Mouse (Mus musculus) MEL (cell line): ENCODE data around the gene Gramd1a. TPM values are rescaled to one million over a fixed set of nuclear protein-coding genes. Genes with fewer than 3 reads are reported as not detected.

Experiments
- DNase-seq: peaks from one replicate; pipeline ENCODE4 v3.0.0; 2011; ENCODE audit warnings: low read depth, low spot score
- H3K27ac ChIP-seq: 2 replicates; pipeline ENCODE4 v1.5.1; 2012; ENCODE audit warnings: low read depth, mild to moderate bottlenecking, control low read depth, low read length, moderate library complexity; ENCODE audit not compliant: control insufficient read depth
- H3K27me3 ChIP-seq, 2 experiments: fragments of 150-350 bp in 1 of 2; sonication (generic) in 1 of 2; 2 replicates each; pipeline ENCODE4 v1.6.1; 2012; ENCODE audit warnings: low read length in 2 of 2, mild to moderate bottlenecking in 2 of 2, improper control_type of control experiment in 1 of 2, moderate library complexity in 1 of 2; ENCODE audit not compliant: insufficient read depth in 2 of 2, control insufficient read depth in 1 of 2
- H3K36me3 ChIP-seq, 2 experiments: 2 replicates each; pipeline ENCODE4 v1.6.1; 2012 to 2014; ENCODE audit warnings: low read length in 2 of 2, improper control_type of control experiment in 1 of 2, inconsistent platforms in 1 of 2, mild to moderate bottlenecking in 1 of 2; ENCODE audit not compliant: insufficient read depth in 2 of 2, control insufficient read depth in 1 of 2
- H3K4me1 ChIP-seq, 2 experiments: fragments of 150-350 bp in 1 of 2; sonication (generic) in 1 of 2; 2 replicates each; pipeline ENCODE4 v1.6.1; 2012; ENCODE audit warnings: low read length in 2 of 2, improper control_type of control experiment in 1 of 2, mild to moderate bottlenecking in 1 of 2; ENCODE audit not compliant: insufficient read depth in 2 of 2, control insufficient read depth in 1 of 2
- H3K4me3 ChIP-seq, 2 experiments: fragments of 150-350 bp in 1 of 2; sonication (generic) in 1 of 2; 2 replicates each; pipeline ENCODE4 v1.5.1; 2012; ENCODE audit warnings: low read depth in 2 of 2, low read length in 2 of 2, mild to moderate bottlenecking in 2 of 2, moderate library complexity in 2 of 2, control low read depth in 1 of 2, improper control_type of control experiment in 1 of 2; ENCODE audit not compliant: control insufficient read depth in 1 of 2, insufficient read depth in 1 of 2
- H3K79me2 ChIP-seq: 2 replicates; pipeline ENCODE4 v1.6.1; 2012; ENCODE audit warnings: mild to moderate bottlenecking, low read length, moderate library complexity; ENCODE audit not compliant: control insufficient read depth, poor library complexity, insufficient read depth
- H3K9ac ChIP-seq: 2 replicates; pipeline ENCODE4 v1.6.1; 2012; ENCODE audit warnings: low read depth, mild to moderate bottlenecking, control low read depth, low read length, moderate library complexity; ENCODE audit not compliant: control insufficient read depth, poor library complexity, severe bottlenecking
- H3K9me3 ChIP-seq: fragments of 150-350 bp; sonication (generic); replicated peaks from 2 replicates; pipeline ENCODE4 v1.6.1; 2012; ENCODE audit warnings: mild to moderate bottlenecking, low read length, improper control_type of control experiment, moderate library complexity; ENCODE audit not compliant: insufficient read depth
- BHLHE40 ChIP-seq: IDR thresholded peaks from 2 replicates; pipeline ENCODE4 v1.6.1; 2012; ENCODE audit warnings: low read depth, mild to moderate bottlenecking, inconsistent platforms, low read length, improper control_type of control experiment, borderline replicate concordance
- CTCF ChIP-seq, 3 experiments: IDR thresholded peaks in 2 of 3; conservative IDR thresholded peaks in 1 of 3; 2 replicates each; pipeline ENCODE4 v1.5.1; 2011 to 2012; ENCODE audit warnings: low read length in 3 of 3, low read depth in 2 of 3, mild to moderate bottlenecking in 2 of 3, improper control_type of control experiment in 1 of 3, inconsistent platforms in 1 of 3, mixed read lengths in 1 of 3, moderate library complexity in 1 of 3; ENCODE audit not compliant: control insufficient read depth in 1 of 3, insufficient read depth in 1 of 3, poor library complexity in 1 of 3, severe bottlenecking in 1 of 3
- EP300 ChIP-seq, 2 experiments: IDR thresholded peaks; 2 replicates each; pipeline ENCODE4 v1.6.1; 2011; ENCODE audit warnings: improper control_type of control experiment in 2 of 2, low read length in 2 of 2, low read depth in 1 of 2, mild to moderate bottlenecking in 1 of 2
- ETS1 ChIP-seq: IDR thresholded peaks from 2 replicates; pipeline ENCODE4 v1.6.1; 2012; ENCODE audit warnings: low read depth, mild to moderate bottlenecking, inconsistent platforms, low read length, improper control_type of control experiment, moderate library complexity
- GABPA ChIP-seq: IDR thresholded peaks from 2 replicates; pipeline ENCODE4 v1.6.1; 2012; ENCODE audit warnings: low read depth, mild to moderate bottlenecking, inconsistent platforms, low read length, improper control_type of control experiment, moderate library complexity
- GATA1 ChIP-seq: IDR thresholded peaks from 2 replicates; pipeline ENCODE4 v1.6.1; 2011; ENCODE audit warnings: low read depth, low read length, improper control_type of control experiment
- HCFC1 ChIP-seq: IDR thresholded peaks from 2 replicates; pipeline ENCODE4 v1.6.1; 2012; ENCODE audit warnings: low read depth, mild to moderate bottlenecking, inconsistent platforms, low read length, improper control_type of control experiment, moderate library complexity
- JUND ChIP-seq: IDR thresholded peaks from 2 replicates; pipeline ENCODE4 v1.6.1; 2011; ENCODE audit warnings: low read depth, mild to moderate bottlenecking, improper control_type of control experiment, low read length
- MAZ ChIP-seq: IDR thresholded peaks from 2 replicates; pipeline ENCODE4 v1.6.1; 2012; ENCODE audit warnings: low read depth, mild to moderate bottlenecking, inconsistent platforms, low read length, improper control_type of control experiment
- MEF2A ChIP-seq: IDR thresholded peaks from 2 replicates; pipeline ENCODE4 v1.6.1; 2014; ENCODE audit warnings: low read depth, mild to moderate bottlenecking, inconsistent platforms, low read length, improper control_type of control experiment; ENCODE audit not compliant: poor library complexity, insufficient replicate concordance, severe bottlenecking; ENCODE audit errors: extremely low read depth
- NRF1 ChIP-seq: IDR thresholded peaks from 2 replicates; pipeline ENCODE4 v1.6.1; 2014; ENCODE audit warnings: low read depth, mild to moderate bottlenecking, inconsistent platforms, low read length, improper control_type of control experiment, moderate library complexity; ENCODE audit not compliant: poor library complexity, insufficient read depth, severe bottlenecking
- POLR2A ChIP-seq, 2 experiments: IDR thresholded peaks; 2 replicates each; pipeline ENCODE4 v1.6.1; 2011 to 2012; ENCODE audit warnings: low read length in 2 of 2, mild to moderate bottlenecking in 2 of 2, control low read depth in 1 of 2, improper control_type of control experiment in 1 of 2, low read depth in 1 of 2, moderate library complexity in 1 of 2; ENCODE audit not compliant: control insufficient read depth in 1 of 2, insufficient read depth in 1 of 2, poor library complexity in 1 of 2
- POLR2AphosphoS2 ChIP-seq: IDR thresholded peaks from 2 replicates; pipeline ENCODE4 v1.6.1; 2011; ENCODE audit warnings: low read length, improper control_type of control experiment
- RAD21 ChIP-seq: IDR thresholded peaks from 2 replicates; pipeline ENCODE4 v1.6.1; 2011; ENCODE audit warnings: mild to moderate bottlenecking, low read depth, low read length, improper control_type of control experiment
- SIN3A ChIP-seq: IDR thresholded peaks from 2 replicates; pipeline ENCODE4 v1.6.1; 2012; ENCODE audit warnings: low read length, improper control_type of control experiment, inconsistent platforms
- UBTF ChIP-seq: IDR thresholded peaks from 2 replicates; pipeline ENCODE4 v1.6.1; 2012; ENCODE audit warnings: low read depth, mild to moderate bottlenecking, inconsistent platforms, low read length, improper control_type of control experiment, moderate library complexity, borderline replicate concordance; ENCODE audit not compliant: insufficient read depth
- ZMIZ1 ChIP-seq: IDR thresholded peaks from 2 replicates; pipeline ENCODE4 v1.6.1; 2012; ENCODE audit warnings: low read depth, mild to moderate bottlenecking, inconsistent platforms, low read length, improper control_type of control experiment, moderate library complexity
- polyA plus RNA-seq, 2 experiments: library from polyadenylated mRNA; stranded (reverse) in 1 of 2; unstranded in 1 of 2; fragments of >175 nt in 1 of 2; fragments of >200 nt in 1 of 2; gene quantifications; 2 replicates each; pipeline versions ENCODE4 v1.2.1 to v1.2.4; 2012; ENCODE audit warnings: low replicate concordance in 2 of 2, low read depth in 1 of 2; ENCODE audit not compliant: insufficient read length in 2 of 2, insufficient read depth in 1 of 2, missing spikeins in 1 of 2
- total RNA-seq: library from RNA; depleted of rRNA; stranded (reverse); fragments of 300-350 nt; gene quantifications from 2 replicates; pipeline ENCODE4 v1.2.3, GENCODE M21; 2012

Gene Gramd1a
- total and polyA plus RNA-seq, 3 experiments, result 21.8 to 65.7 TPM; not detected in 1

- H3K27ac ChIP-seq, result no peak overlapping the region
- no peak for TF ChIP-seq HCFC1
- no peaks in the 10 kb centered on the region for H3K9me3 ChIP-seq
- peaks cover 3 to 7% of the 10 kb centered on the region in 2 experiments; a peak in 3 of 4 replicates for H3K36me3 ChIP-seq
- no peak for DNase-seq
- H3K79me2 ChIP-seq, result peaks cover 22% of the 10 kb centered on the region
- peaks cover 0 to 19% of the 10 kb centered on the region in 2 experiments; a peak in 3 of 4 replicates for H3K4me1 ChIP-seq
- no peak overlapping the region for H3K9ac ChIP-seq
- H3K4me3 ChIP-seq, result no peak overlapping the region
- no peaks in the 10 kb centered on the region for H3K27me3 ChIP-seq
These were observed 10.0 kb downstream of the Gramd1a start for GRCm38 (mm10) chr7:31145596-31146160.

GRCm38 (mm10) chr7:31144886-31145285 lies 10.8 kb downstream of the Gramd1a start:
- DNase-seq, result peak; percentile 47
- H3K9ac ChIP-seq, result no peak overlapping the region
- no peak overlapping the region for H3K27ac ChIP-seq
- H3K36me3 ChIP-seq, result peaks cover 3 to 7% of the 10 kb centered on the region in 2 experiments; a peak in 3 of 4 replicates
- no peaks in the 10 kb centered on the region for H3K9me3 ChIP-seq
- H3K4me1 ChIP-seq, result peaks cover 0 to 16% of the 10 kb centered on the region in 2 experiments; a peak in 3 of 4 replicates
- no peaks in the 10 kb centered on the region for H3K27me3 ChIP-seq
- no peak overlapping the region for H3K4me3 ChIP-seq
- peaks cover 14% of the 10 kb centered on the region for H3K79me2 ChIP-seq
- no peak for TF ChIP-seq GABPA
- TF ChIP-seq CTCF (IDR thresholded peaks at IDR 0.05 in 2 of 3, conservative IDR thresholded peaks at IDR 0.05 in 1 of 3; ENCODE audit: control insufficient read depth in 1 of 3, insufficient read depth in 1 of 3, low read depth in 2 of 3, low read length in 3 of 3, poor library complexity in 1 of 3, severe bottlenecking in 1 of 3), result peak; percentile 15 to 34 (median 30); a peak in 4 of 6 replicates
- TF ChIP-seq RAD21, result peak; percentile 20
- TF ChIP-seq, all 39 proteins: peak for 2

DNA sequence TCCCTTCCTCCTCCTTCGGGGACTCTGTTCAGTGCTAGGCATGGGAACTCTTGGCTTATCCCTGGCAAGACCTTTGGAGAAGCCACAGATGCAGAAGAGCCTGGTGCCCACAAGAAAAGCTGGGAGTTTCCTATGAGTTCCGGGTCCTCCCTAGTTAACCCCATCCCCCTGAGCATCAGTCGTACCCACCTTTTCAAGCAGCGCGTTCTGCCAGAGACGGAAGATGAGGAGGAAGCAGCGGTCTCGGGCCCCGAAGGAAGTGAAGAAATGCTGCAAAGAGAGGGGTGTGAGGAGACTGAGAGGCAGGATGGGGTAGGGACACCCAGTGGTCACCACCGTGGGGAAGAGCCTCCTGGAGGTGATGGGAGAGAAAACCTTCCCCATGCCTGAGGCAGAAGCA lies 14.8 kb downstream of the Gramd1a start:
- TF ChIP-seq ZMIZ1, result no peak
- TF ChIP-seq ETS1, result no peak
- no peak for TF ChIP-seq NRF1
- TF ChIP-seq GABPA, result no peak
- TF ChIP-seq JUND, result no peak
- no peak for TF ChIP-seq EP300 (IDR thresholded peaks at IDR 0.05; ENCODE audit: low read depth in 1 of 2, low read length in 2 of 2)
- no peak for TF ChIP-seq BHLHE40
- TF ChIP-seq HCFC1, result no peak
- no peak for TF ChIP-seq UBTF
- TF ChIP-seq MAZ, result no peak
- no peak for TF ChIP-seq POLR2A (IDR thresholded peaks at IDR 0.05; ENCODE audit: control insufficient read depth in 1 of 2, insufficient read depth in 1 of 2, low read depth in 1 of 2, low read length in 2 of 2, poor library complexity in 1 of 2)
- TF ChIP-seq MEF2A, result no peak
- TF ChIP-seq SIN3A, result no peak
- no peak for TF ChIP-seq GATA1
- TF ChIP-seq POLR2AphosphoS2, result no peak
- H3K4me1 ChIP-seq, result no peaks in the 10 kb centered on the region
- no peaks in the 10 kb centered on the region for H3K27me3 ChIP-seq
- no peaks in the 10 kb centered on the region for H3K9me3 ChIP-seq
- no peak overlapping the region for H3K27ac ChIP-seq
- H3K4me3 ChIP-seq, result no peak overlapping the region
- peaks cover 0 to 3% of the 10 kb centered on the region in 2 experiments; a peak in 2 of 4 replicates for H3K36me3 ChIP-seq
- DNase-seq, result no peak
- H3K9ac ChIP-seq, result no peak overlapping the region
- H3K79me2 ChIP-seq, result no peaks in the 10 kb centered on the region
